Mouse (Mus musculus) thymus, adult 18-20 months (tissue): ENCODE results near the gene Snap23.
"Not testable (repeated sequence)": the region's sequence is repeated elsewhere in the genome, so short reads cannot be mapped to it uniquely, and the experiment has no call there.

Experiments
- DNase-seq, 2 experiments: peaks; one replicate each; pipeline ENCODE4 v3.0.0; 2022; ENCODE audit warnings: mixed read lengths in 2 of 2

The Snap23 gene

GRCm38 (mm10) chr2:120566886-120567797, at the start of gene Snap23:
Gene Snap23 (plus strand): TSS chr2:120567671.
- DNase-seq, result peak; percentile 88 to 89

GRCm38 (mm10) chr2:120518547-120519210, 48.8 kb upstream of the Snap23 start:
- DNase-seq, result no peak

GRCm38 (mm10) chr2:120526771-120527170, 40.7 kb upstream of the Snap23 start:
- DNase-seq, result no peak

GRCm38 (mm10) chr2:120529531-120529930, 37.9 kb upstream of the Snap23 start:
- DNase-seq, result no peak

GRCm38 (mm10) chr2:120531223-120531622, 36.2 kb upstream of the Snap23 start:
- DNase-seq, result no peak

- no peak for DNase-seq
Observed at GRCm38 (mm10) chr2:120539333-120539732, 28.1 kb upstream of the Snap23 start.

- DNase-seq, result no peak
Observed at GRCm38 (mm10) chr2:120539778-120540208, 27.7 kb upstream of the Snap23 start.

- no peak for DNase-seq
Observed at GRCm38 (mm10) chr2:120544732-120545131, 22.7 kb upstream of the Snap23 start.

- no peak for DNase-seq
Observed at GRCm38 (mm10) chr2:120556868-120557267, 10.6 kb upstream of the Snap23 start.

- no peak for DNase-seq
Observed at GRCm38 (mm10) chr2:120558813-120559212, 8.7 kb upstream of the Snap23 start.

GRCm38 (mm10) chr2:120561524-120561923, 5.9 kb upstream of the Snap23 start:
- DNase-seq, result no peak

- no peak for DNase-seq
Observed at GRCm38 (mm10) chr2:120562859-120563234, 4.6 kb upstream of the Snap23 start.

GRCm38 (mm10) chr2:120563235-120563990, 4.1 kb upstream of the Snap23 start, which contains the start of gene Zfp106:
Gene Zfp106 (minus strand): TSS chr2:120563843.
- peak; percentile 77 to 85 for DNase-seq

- DNase-seq, result not testable (repeated sequence)
Observed at GRCm38 (mm10) chr2:120564548-120565188, 2.8 kb upstream of the Snap23 start.

- DNase-seq, result no peak
Observed at GRCm38 (mm10) chr2:120565363-120565762, 2.1 kb upstream of the Snap23 start.

GRCm38 (mm10) chr2:120567798-120568320, 388 bp downstream of the Snap23 start:
- DNase-seq, result no peak

GRCm38 (mm10) chr2:120571081-120571480, 3.6 kb downstream of the Snap23 start:
- no peak for DNase-seq

GRCm38 (mm10) chr2:120572161-120572560, 4.7 kb downstream of the Snap23 start:
- not testable (repeated sequence) for DNase-seq

GRCm38 (mm10) chr2:120575121-120575520, 7.7 kb downstream of the Snap23 start:
- DNase-seq, result no peak

GRCm38 (mm10) chr2:120575978-120576377, 8.5 kb downstream of the Snap23 start:
- no peak for DNase-seq

- DNase-seq, result no peak
Observed at GRCm38 (mm10) chr2:120577799-120578198, 10.3 kb downstream of the Snap23 start.

GRCm38 (mm10) chr2:120578286-120578685, 10.8 kb downstream of the Snap23 start:
- DNase-seq, result no peak
